Mouse (Mus musculus) CH12.LX (cell line): ENCODE measurements around the gene Lrrc3c. TPM values are rescaled to one million over a fixed set of nuclear protein-coding genes. Genes with fewer than 3 reads are reported as not detected.
"Not testable (repeated sequence)": the region's sequence is repeated elsewhere in the genome, so short reads cannot be mapped to it uniquely, and the experiment has no call there.

Experiments used
- DNase-seq: peaks from one replicate; pipeline ENCODE4 v3.0.0-alpha.2; 2013; ENCODE audit errors: extremely low read depth
- H3K27ac ChIP-seq: 2 replicates; pipeline ENCODE4 v1.5.1; 2012; ENCODE audit warnings: low read depth, mild to moderate bottlenecking, control low read depth, moderate library complexity; ENCODE audit not compliant: insufficient read depth
- H3K27me3 ChIP-seq: replicated peaks from 2 replicates; pipeline ENCODE3; 2012; ENCODE audit warnings: inconsistent platforms
- H3K36me3 ChIP-seq, 2 experiments: replicated peaks in 1 of 2; 2 replicates each; pipeline versions ENCODE3 to v1.6.1; 2012; ENCODE audit warnings: inconsistent platforms in 1 of 2, low read length in 1 of 2, mild to moderate bottlenecking in 1 of 2, mixed read lengths in 1 of 2, moderate library complexity in 1 of 2; ENCODE audit not compliant: control insufficient read depth in 1 of 2, insufficient read depth in 1 of 2
- H3K4me1 ChIP-seq, 2 experiments: 2 replicates each; pipeline ENCODE4 v1.6.1; 2012; ENCODE audit warnings: inconsistent platforms in 1 of 2, moderate library complexity in 1 of 2; ENCODE audit not compliant: insufficient read depth in 2 of 2, control insufficient read depth in 1 of 2
- H3K4me2 ChIP-seq: 2 replicates; pipeline ENCODE4 v1.6.1; 2012; ENCODE audit warnings: low read depth, mild to moderate bottlenecking, control low read depth; ENCODE audit not compliant: poor library complexity, insufficient read depth, severe bottlenecking
- H3K4me3 ChIP-seq, 3 experiments: fragments of 150-350 bp in 1 of 3; sonication (generic) in 1 of 3; replicated peaks in 1 of 3; 2 replicates each; pipeline versions ENCODE3 to v1.5.1; 2011 to 2012; ENCODE audit warnings: low read depth in 2 of 3, low read length in 2 of 3, mild to moderate bottlenecking in 2 of 3, moderate library complexity in 2 of 3, control low read depth in 1 of 3, improper control_type of control experiment in 1 of 3, inconsistent platforms in 1 of 3, mixed read lengths in 1 of 3; ENCODE audit not compliant: poor library complexity in 1 of 3
- H3K79me2 ChIP-seq: replicated peaks from 2 replicates; pipeline ENCODE4 v1.6.1; 2012; ENCODE audit warnings: mild to moderate bottlenecking, moderate library complexity; ENCODE audit not compliant: control insufficient read depth, poor library complexity, insufficient read depth, severe bottlenecking; ENCODE audit errors: extremely low read depth
- H3K9ac ChIP-seq: 2 replicates; pipeline ENCODE4 v1.6.1; 2012; ENCODE audit warnings: low read depth, mild to moderate bottlenecking, control low read depth, moderate library complexity; ENCODE audit not compliant: insufficient read depth
- H3K9me3 ChIP-seq: replicated peaks from 2 replicates; pipeline ENCODE3; 2012; ENCODE audit warnings: low read length, inconsistent platforms, mixed read lengths
- BHLHE40 ChIP-seq: IDR thresholded peaks from 2 replicates; pipeline ENCODE4 v1.6.1; 2011; ENCODE audit warnings: mild to moderate bottlenecking, low read depth, low read length, improper control_type of control experiment
- CHD1 ChIP-seq: IDR thresholded peaks from 2 replicates; pipeline ENCODE4 v1.6.1; 2012; ENCODE audit warnings: low read depth, low read length, improper control_type of control experiment, inconsistent platforms
- CTCF ChIP-seq, 2 experiments: IDR thresholded peaks in 1 of 2; conservative IDR thresholded peaks in 1 of 2; 2 replicates each; pipeline ENCODE4 v1.5.1; 2011 to 2012; ENCODE audit warnings: low read depth in 2 of 2, low read length in 2 of 2, improper control_type of control experiment in 1 of 2, inconsistent platforms in 1 of 2, mild to moderate bottlenecking in 1 of 2, moderate library complexity in 1 of 2
- ELF1 ChIP-seq: IDR thresholded peaks from 2 replicates; pipeline ENCODE4 v1.6.1; 2014; ENCODE audit warnings: low read depth, mild to moderate bottlenecking, inconsistent platforms, low read length, improper control_type of control experiment
- GABPA ChIP-seq: IDR thresholded peaks from 2 replicates; pipeline ENCODE4 v1.6.1; 2012; ENCODE audit warnings: low read depth, low read length, improper control_type of control experiment, inconsistent platforms; ENCODE audit not compliant: insufficient replicate concordance
- IRF4 ChIP-seq: IDR thresholded peaks from 2 replicates; pipeline ENCODE4 v1.6.1; 2014; ENCODE audit warnings: low read depth, mild to moderate bottlenecking, inconsistent platforms, low read length, improper control_type of control experiment
- JUND ChIP-seq: conservative IDR thresholded peaks from 2 replicates; pipeline ENCODE4 v1.6.1; 2011; ENCODE audit warnings: low read depth, low read length, improper control_type of control experiment
- MAFK ChIP-seq: IDR thresholded peaks from 2 replicates; pipeline ENCODE4 v1.6.1; 2011; ENCODE audit warnings: low read length, improper control_type of control experiment; ENCODE audit not compliant: insufficient replicate concordance
- MAZ ChIP-seq: IDR thresholded peaks from 2 replicates; pipeline ENCODE4 v1.6.1; 2012; ENCODE audit warnings: low read depth, mild to moderate bottlenecking, inconsistent platforms, low read length, improper control_type of control experiment, moderate library complexity
- MEF2A ChIP-seq: IDR thresholded peaks from 2 replicates; pipeline ENCODE4 v1.6.1; 2014; ENCODE audit warnings: low read depth, mild to moderate bottlenecking, inconsistent platforms, low read length, improper control_type of control experiment, borderline replicate concordance
- MYC ChIP-seq: IDR thresholded peaks from 2 replicates; pipeline ENCODE4 v1.6.1; 2011; ENCODE audit warnings: low read depth, mild to moderate bottlenecking, improper control_type of control experiment, low read length
- NELFE ChIP-seq: IDR thresholded peaks from 2 replicates; pipeline ENCODE4 v1.6.1; 2011; ENCODE audit warnings: low read depth, low read length, improper control_type of control experiment
- POLR2A ChIP-seq: IDR thresholded peaks from 2 replicates; pipeline ENCODE4 v1.6.1; 2011; ENCODE audit warnings: low read depth, mild to moderate bottlenecking, improper control_type of control experiment, low read length
- RAD21 ChIP-seq: IDR thresholded peaks from 2 replicates; pipeline ENCODE4 v1.6.1; 2011; ENCODE audit warnings: low read depth, mild to moderate bottlenecking, low read length, improper control_type of control experiment, moderate library complexity
- RCOR1 ChIP-seq: conservative IDR thresholded peaks from 2 replicates; pipeline ENCODE4 v1.6.1; 2012; ENCODE audit warnings: low read depth, mild to moderate bottlenecking, inconsistent platforms, low read length, improper control_type of control experiment
- SMC3 ChIP-seq: IDR thresholded peaks from 2 replicates; pipeline ENCODE4 v1.6.1; 2011; ENCODE audit warnings: low read depth, low read length, improper control_type of control experiment
- TBP ChIP-seq: conservative IDR thresholded peaks from 2 replicates; pipeline ENCODE4 v1.6.1; 2011; ENCODE audit warnings: low read depth, low read length, improper control_type of control experiment
- USF1 ChIP-seq: IDR thresholded peaks from 2 replicates; pipeline ENCODE4 v1.6.1; 2014; ENCODE audit warnings: low read depth, mild to moderate bottlenecking, inconsistent platforms, low read length, improper control_type of control experiment
- ZC3H11A ChIP-seq: IDR thresholded peaks from 2 replicates; pipeline ENCODE4 v1.6.1; 2012; ENCODE audit warnings: low read depth, mild to moderate bottlenecking, inconsistent platforms, low read length, improper control_type of control experiment
- ZKSCAN1 ChIP-seq: IDR thresholded peaks from 2 replicates; pipeline ENCODE4 v1.6.1; 2012; ENCODE audit warnings: low read depth, inconsistent platforms, low read length, improper control_type of control experiment, borderline replicate concordance
- ZMIZ1 ChIP-seq: IDR thresholded peaks from 2 replicates; pipeline ENCODE4 v1.6.1; 2012; ENCODE audit warnings: low read depth, mild to moderate bottlenecking, inconsistent platforms, low read length, improper control_type of control experiment
- ZNF384 ChIP-seq: IDR thresholded peaks from 2 replicates; pipeline ENCODE4 v1.6.1; 2012; ENCODE audit warnings: low read depth, low read length, improper control_type of control experiment, inconsistent platforms
- dilution Hi-C: fragments of 300-500 bp; cut with MboI; formaldehyde crosslinking; loops from 2 replicates; pipeline ENCODE4 v1.14.3; 2020; ENCODE audit warnings: low sequenced_read_pairs; ENCODE audit not compliant: extremely low pct_unique_long_range_greater_than_20kb, extremely low pct_ligation_motif_present
- in situ Hi-C: fragments of 300-500 bp; cut with MboI; formaldehyde crosslinking; loops from 3 replicates; pipeline ENCODE4 v1.14.3; 2019; ENCODE audit warnings: low sequenced_read_pairs, low pct_ligation_motif_present, low pct_unique_long_range_greater_than_20kb, mixed read lengths
- polyA plus RNA-seq: library from polyadenylated mRNA; unstranded; fragments of >175 nt; gene quantifications from 2 replicates; pipeline ENCODE4 v1.2.1, GENCODE M21; 2012; ENCODE audit warnings: low read depth; ENCODE audit not compliant: insufficient read length
- total RNA-seq, 2 experiments: library from RNA; depleted of rRNA; stranded (reverse); fragments of 300-350 nt in 1 of 2; fragments of >200 nt in 1 of 2; gene quantifications; 2 replicates each; pipeline ENCODE4 v1.2.3; 2012 to 2014

Lrrc3c gene
- total and polyA plus RNA-seq, 3 experiments = not detected

DNA sequence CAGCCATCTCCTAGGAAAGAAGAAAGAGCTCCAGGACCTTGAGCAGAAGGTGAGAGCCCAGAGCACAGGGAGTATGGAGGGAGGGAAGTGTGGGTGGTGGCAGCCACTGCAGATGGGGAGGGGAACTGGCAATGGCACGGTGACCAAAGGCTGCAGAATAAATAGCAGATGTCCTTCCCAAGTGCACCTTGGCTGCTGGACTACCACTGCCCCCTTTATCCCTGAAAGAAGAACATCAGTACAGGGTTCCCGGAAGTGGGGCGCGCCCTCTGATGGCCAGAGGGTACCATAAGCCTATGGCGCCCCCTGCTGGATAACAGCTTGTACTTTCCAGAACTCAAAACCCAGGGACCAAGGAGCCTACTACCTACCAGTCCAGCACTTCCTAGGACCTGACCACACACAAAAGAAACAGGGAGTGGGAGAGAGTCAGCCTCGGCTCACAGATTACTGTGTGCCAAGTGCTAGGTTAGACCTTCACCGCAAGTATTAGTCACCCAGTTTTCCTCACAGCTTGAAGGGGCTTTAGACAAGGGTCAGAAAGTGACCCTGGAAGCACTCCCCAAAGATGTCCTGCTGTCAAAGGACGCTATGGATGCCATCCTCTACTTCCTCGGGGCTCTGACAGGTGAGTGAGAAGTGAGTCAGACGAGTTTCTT is 37.4 kb downstream of the Lrrc3c start:
- H3K4me3 ChIP-seq, H3K79me2 ChIP-seq, H3K9ac ChIP-seq, H3K27ac ChIP-seq, H3K9me3 ChIP-seq, H3K36me3 ChIP-seq, dilution Hi-C loops: not testable (repeated sequence)
- in situ Hi-C loops = loop anchor here (25.0 kb wide), 1 partner anchor 298 kb away; the partner anchor contains the start of genes Neurod2 and Ppp1r1b
- TF ChIP-seq ELF1 = peak; percentile 91
- peak; percentile 43 to 77; a peak in 3 of 4 replicates for TF ChIP-seq CTCF (conservative IDR thresholded peaks at IDR 0.05 in 1 of 2, IDR thresholded peaks at IDR 0.05 in 1 of 2; ENCODE audit: low read depth in 2 of 2, low read length in 2 of 2)
- peak; percentile 19; the same call in 1 of the 2 replicates for TF ChIP-seq NELFE
- TF ChIP-seq RAD21 = peak; percentile 45
- peak; percentile 56 for TF ChIP-seq SMC3
- Histone ChIP-seq H3K4me1 (peaks cover 5 to 14% of the 10 kb centered on the region in 2 experiments), H3K4me2 (peak overlapping the region; percentile 53), H3K27me3 (peaks cover 40% of the 10 kb centered on the region)
- DNase-seq = peak; percentile 53

- TF ChIP-seq ZNF384 (no peak), ZKSCAN1 (peak; percentile 63; the same call in 1 of the 2 replicates)
- dilution Hi-C loops = no loop called here
- peaks cover 5 to 14% of the 10 kb centered on the region in 2 experiments for H3K4me1 ChIP-seq
- H3K36me3 ChIP-seq = no peaks in the 10 kb centered on the region
- peaks cover 9% of the 10 kb centered on the region for H3K9me3 ChIP-seq
- no peak for DNase-seq
- no peak overlapping the region for H3K27ac ChIP-seq
- in situ Hi-C loops = loop anchor here (25.0 kb wide), 1 partner anchor 300 kb away; the partner anchor contains the start of genes Neurod2 and Ppp1r1b
- no peak overlapping the region for H3K4me3 ChIP-seq
- H3K9ac ChIP-seq = no peak overlapping the region
- no peaks in the 10 kb centered on the region for H3K79me2 ChIP-seq
- H3K27me3 ChIP-seq = peaks cover 47% of the 10 kb centered on the region
- no peak overlapping the region for H3K4me2 ChIP-seq
These were observed 39.4 kb downstream of the Lrrc3c start for GRCm38 (mm10) chr11:98637501-98637900.

DNA sequence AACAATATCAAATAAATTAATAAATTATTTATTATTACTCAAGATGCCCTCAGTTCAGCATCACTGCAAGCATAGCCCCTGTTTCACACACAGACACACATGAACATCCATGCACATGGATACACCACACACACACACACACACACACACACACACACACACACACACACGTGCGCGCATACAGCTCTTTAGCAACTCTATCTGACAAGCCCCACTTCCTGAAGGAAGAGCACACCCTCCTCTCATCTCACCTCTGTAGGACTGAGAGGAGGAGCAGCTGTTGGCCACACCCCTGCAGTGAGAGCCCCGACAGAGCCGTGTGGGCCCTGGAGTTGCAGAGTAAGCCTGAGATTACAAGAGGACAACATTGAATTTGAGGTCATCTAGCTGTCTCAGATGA is 42.0 kb downstream of the Lrrc3c start:
- in situ Hi-C loops = loop anchor here (25.0 kb wide), 1 partner anchor 303 kb away; the partner anchor contains the start of genes Neurod2 and Ppp1r1b
- TF ChIP-seq JUND (no peak), POLR2A (no peak), MAZ (no peak), ZC3H11A (no peak), SMC3 (no peak), GABPA (no peak), ZMIZ1 (no peak), MYC (no peak), USF1 (no peak), CHD1 (no peak), BHLHE40 (no peak), ZNF384 (no peak), MEF2A (no peak), CTCF (conservative IDR thresholded peaks at IDR 0.05 in 1 of 2, IDR thresholded peaks at IDR 0.05 in 1 of 2; ENCODE audit: low read depth in 2 of 2, low read length in 2 of 2) (no peak), IRF4 (no peak), MAFK (no peak), ZKSCAN1 (no peak), RCOR1 (no peak), TBP (no peak)
- Histone ChIP-seq H3K4me1 (peaks cover 5 to 12% of the 10 kb centered on the region in 2 experiments), H3K27ac (no peak overlapping the region), H3K79me2 (no peaks in the 10 kb centered on the region), H3K9ac (no peak overlapping the region), H3K4me3 (no peak overlapping the region), H3K36me3 (no peaks in the 10 kb centered on the region), H3K4me2 (no peak overlapping the region), H3K9me3 (peaks cover 9% of the 10 kb centered on the region), H3K27me3 (peaks cover 47% of the 10 kb centered on the region)
- no peak for DNase-seq
- dilution Hi-C loops = no loop called here
